Mouse (Mus musculus) spleen, postnatal 14 days (tissue): ENCODE measurements around the gene Tnfaip8l1.

Experiments
- DNase-seq, 2 experiments: peaks; one replicate each; pipeline ENCODE4 v3.0.0; 2021 to 2022; ENCODE audit warnings: low spot score in 2 of 2

The Tnfaip8l1 gene

DNA sequence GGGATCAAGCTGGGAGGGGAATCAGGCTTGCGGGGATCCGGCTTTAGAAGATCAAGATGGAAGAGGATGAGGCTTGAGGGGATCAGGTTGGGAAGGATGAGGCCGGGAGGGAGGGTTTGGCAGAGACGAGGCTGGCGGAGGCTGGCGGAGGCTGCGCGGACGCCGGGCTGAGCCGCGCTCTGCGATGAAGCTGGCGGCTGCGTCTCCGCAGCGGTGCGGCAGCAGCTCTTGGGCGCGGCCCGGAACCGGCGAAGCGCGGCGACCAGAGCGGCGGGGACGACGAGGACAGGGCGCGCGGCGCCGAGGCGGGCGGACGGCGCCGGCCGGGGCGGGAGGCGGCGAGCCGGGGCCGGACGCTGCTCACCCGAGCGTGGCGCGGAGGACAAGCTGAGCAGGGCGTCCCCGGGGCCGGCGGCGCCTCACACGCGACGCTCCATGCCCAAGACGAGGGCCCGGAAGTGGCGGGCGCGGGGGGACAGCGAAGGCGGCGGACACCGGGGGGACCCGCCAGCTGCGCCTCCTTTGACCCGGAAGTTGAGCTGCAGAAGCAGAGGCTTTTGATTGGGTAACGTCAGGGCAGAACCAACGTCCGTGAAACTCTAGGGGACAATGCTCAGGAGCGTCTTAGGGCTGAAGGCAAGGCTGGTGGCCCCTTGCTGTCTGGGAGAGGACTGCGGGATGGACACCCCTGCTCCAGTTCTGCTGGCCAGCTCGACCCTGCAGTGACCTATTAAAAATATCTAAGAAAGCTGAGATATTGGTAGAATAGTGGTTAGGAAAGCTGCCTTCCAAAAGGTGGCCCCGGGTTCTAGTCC, 56.3 kb downstream of the Tnfaip8l1 start, which contains the start of gene Dpp9:
Gene Dpp9 (minus strand): TSS at position 529 of the 815 bp plus-strand sequence.
- DNase-seq = peak; percentile 68 to 76

DNA sequence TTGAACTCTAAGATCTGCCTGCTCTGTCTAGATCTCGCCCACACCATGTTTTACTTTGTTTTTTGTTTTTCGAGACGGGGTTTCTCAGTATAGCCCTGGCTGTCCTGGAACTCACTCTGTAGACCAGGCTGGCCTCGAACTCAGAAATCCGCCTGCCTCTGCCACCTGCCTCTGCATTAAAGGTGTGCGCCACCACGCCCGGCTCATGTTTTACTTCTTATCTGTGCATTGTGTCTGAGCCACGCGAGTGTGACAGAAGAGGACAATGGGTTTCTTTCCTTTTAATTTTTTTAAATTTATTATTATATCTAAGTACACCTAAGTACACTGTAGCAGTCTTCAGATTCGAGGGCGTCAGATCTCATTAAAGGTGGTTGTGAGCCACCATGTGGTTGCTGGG, 57.0 kb downstream of the Tnfaip8l1 start:
- DNase-seq = no peak

DNA sequence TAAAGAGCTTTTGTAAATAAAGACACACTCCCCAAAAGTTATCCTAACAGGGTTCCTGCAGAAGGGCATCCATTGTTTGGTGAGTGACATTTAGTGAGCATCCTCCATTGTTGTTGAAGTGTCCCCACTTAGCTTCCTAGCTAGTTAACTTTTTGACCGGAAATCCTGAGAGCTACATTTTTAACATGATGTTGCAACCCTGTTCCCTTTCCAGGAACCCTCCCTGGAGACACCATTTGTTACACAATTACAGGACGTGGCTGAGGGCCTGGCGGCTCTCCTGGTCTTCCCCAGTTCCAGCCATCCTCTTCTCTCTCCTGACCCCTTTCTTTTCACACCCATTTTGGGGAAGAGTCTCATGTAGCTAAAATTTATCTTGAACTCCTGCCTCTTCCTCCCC, 57.5 kb downstream of the Tnfaip8l1 start:
- no peak for DNase-seq
